Mouse (Mus musculus) heart, adult 2 months (tissue): ENCODE measurements at regions not wholly inside any gene's neighbourhood (a gene's known extent, or its start where the extent isn't known, plus 50 kb on each side); places are given as distances from the start of the nearest gene placed in this dataset.
"Not testable (repeated sequence)": the region's sequence is repeated elsewhere in the genome, so short reads cannot be mapped to it uniquely, and the experiment has no call there.

Experiments
- CTCF ChIP-seq: fragments of 200-600 bp; IDR thresholded peaks from 2 replicates; pipeline ENCODE4 v1.8.1; 2022; ENCODE audit warnings: antibody characterized with exemption, mild to moderate bottlenecking, moderate library complexity
- POLR2A ChIP-seq: fragments of 200-500 bp; IDR thresholded peaks from 2 replicates; pipeline ENCODE4 v1.6.1; 2011; ENCODE audit warnings: mild to moderate bottlenecking, low read depth, low read length, control low read depth; ENCODE audit not compliant: insufficient read depth

- peak; percentile 42 for TF ChIP-seq CTCF
- not testable (repeated sequence) for TF ChIP-seq POLR2A
These were observed 347.9 kb upstream of the Snrpn start for GRCm38 (mm10) chr7:60487839-60488454.
